Mouse (Mus musculus) MEL (cell line): Measurements from ENCODE around the gene Abhd15. TPM values are rescaled to one million over a fixed set of nuclear protein-coding genes. Genes with fewer than 3 reads are reported as not detected.
A peak's percentile ranks its signal among the peaks of the same experiment; 100 is the strongest.

Experiments used
- DNase-seq: peaks from one replicate; pipeline ENCODE4 v3.0.0; 2011; ENCODE audit warnings: low read depth, low spot score
- H3K27ac ChIP-seq: 2 replicates; pipeline ENCODE4 v1.5.1; 2012; ENCODE audit warnings: low read depth, mild to moderate bottlenecking, control low read depth, low read length, moderate library complexity; ENCODE audit not compliant: control insufficient read depth
- H3K27me3 ChIP-seq, 2 experiments: fragments of 150-350 bp in 1 of 2; sonication (generic) in 1 of 2; 2 replicates each; pipeline ENCODE4 v1.6.1; 2012; ENCODE audit warnings: low read length in 2 of 2, mild to moderate bottlenecking in 2 of 2, improper control_type of control experiment in 1 of 2, moderate library complexity in 1 of 2; ENCODE audit not compliant: insufficient read depth in 2 of 2, control insufficient read depth in 1 of 2
- H3K36me3 ChIP-seq, 2 experiments: 2 replicates each; pipeline ENCODE4 v1.6.1; 2012 to 2014; ENCODE audit warnings: low read length in 2 of 2, improper control_type of control experiment in 1 of 2, inconsistent platforms in 1 of 2, mild to moderate bottlenecking in 1 of 2; ENCODE audit not compliant: insufficient read depth in 2 of 2, control insufficient read depth in 1 of 2
- H3K4me1 ChIP-seq, 2 experiments: fragments of 150-350 bp in 1 of 2; sonication (generic) in 1 of 2; 2 replicates each; pipeline ENCODE4 v1.6.1; 2012; ENCODE audit warnings: low read length in 2 of 2, improper control_type of control experiment in 1 of 2, mild to moderate bottlenecking in 1 of 2; ENCODE audit not compliant: insufficient read depth in 2 of 2, control insufficient read depth in 1 of 2
- H3K4me3 ChIP-seq, 2 experiments: fragments of 150-350 bp in 1 of 2; sonication (generic) in 1 of 2; 2 replicates each; pipeline ENCODE4 v1.5.1; 2012; ENCODE audit warnings: low read depth in 2 of 2, low read length in 2 of 2, mild to moderate bottlenecking in 2 of 2, moderate library complexity in 2 of 2, control low read depth in 1 of 2, improper control_type of control experiment in 1 of 2; ENCODE audit not compliant: control insufficient read depth in 1 of 2, insufficient read depth in 1 of 2
- H3K79me2 ChIP-seq: 2 replicates; pipeline ENCODE4 v1.6.1; 2012; ENCODE audit warnings: mild to moderate bottlenecking, low read length, moderate library complexity; ENCODE audit not compliant: control insufficient read depth, poor library complexity, insufficient read depth
- H3K9ac ChIP-seq: 2 replicates; pipeline ENCODE4 v1.6.1; 2012; ENCODE audit warnings: low read depth, mild to moderate bottlenecking, control low read depth, low read length, moderate library complexity; ENCODE audit not compliant: control insufficient read depth, poor library complexity, severe bottlenecking
- H3K9me3 ChIP-seq: fragments of 150-350 bp; sonication (generic); replicated peaks from 2 replicates; pipeline ENCODE4 v1.6.1; 2012; ENCODE audit warnings: mild to moderate bottlenecking, low read length, improper control_type of control experiment, moderate library complexity; ENCODE audit not compliant: insufficient read depth
- CHD1 ChIP-seq: IDR thresholded peaks from 2 replicates; pipeline ENCODE4 v1.6.1; 2012; ENCODE audit warnings: low read depth, mild to moderate bottlenecking, inconsistent platforms, low read length, improper control_type of control experiment
- CTCF ChIP-seq, 3 experiments: IDR thresholded peaks in 2 of 3; conservative IDR thresholded peaks in 1 of 3; 2 replicates each; pipeline ENCODE4 v1.5.1; 2011 to 2012; ENCODE audit warnings: low read length in 3 of 3, low read depth in 2 of 3, mild to moderate bottlenecking in 2 of 3, improper control_type of control experiment in 1 of 3, inconsistent platforms in 1 of 3, mixed read lengths in 1 of 3, moderate library complexity in 1 of 3; ENCODE audit not compliant: control insufficient read depth in 1 of 3, insufficient read depth in 1 of 3, poor library complexity in 1 of 3, severe bottlenecking in 1 of 3
- E2F4 ChIP-seq: IDR thresholded peaks from 2 replicates; pipeline ENCODE4 v1.6.1; 2011; ENCODE audit warnings: low read depth, low read length, improper control_type of control experiment, borderline replicate concordance
- EP300 ChIP-seq, 2 experiments: IDR thresholded peaks; 2 replicates each; pipeline ENCODE4 v1.6.1; 2011; ENCODE audit warnings: improper control_type of control experiment in 2 of 2, low read length in 2 of 2, low read depth in 1 of 2, mild to moderate bottlenecking in 1 of 2
- GATA1 ChIP-seq: IDR thresholded peaks from 2 replicates; pipeline ENCODE4 v1.6.1; 2011; ENCODE audit warnings: low read depth, low read length, improper control_type of control experiment
- HCFC1 ChIP-seq: IDR thresholded peaks from 2 replicates; pipeline ENCODE4 v1.6.1; 2012; ENCODE audit warnings: low read depth, mild to moderate bottlenecking, inconsistent platforms, low read length, improper control_type of control experiment, moderate library complexity
- JUND ChIP-seq: IDR thresholded peaks from 2 replicates; pipeline ENCODE4 v1.6.1; 2011; ENCODE audit warnings: low read depth, mild to moderate bottlenecking, improper control_type of control experiment, low read length
- KAT2A ChIP-seq: conservative IDR thresholded peaks from 2 replicates; pipeline ENCODE4 v1.6.1; 2012; ENCODE audit warnings: low read depth, low read length, improper control_type of control experiment, inconsistent platforms
- MAX ChIP-seq: IDR thresholded peaks from 2 replicates; pipeline ENCODE4 v1.6.1; 2011; ENCODE audit warnings: low read length, improper control_type of control experiment
- MAZ ChIP-seq: IDR thresholded peaks from 2 replicates; pipeline ENCODE4 v1.6.1; 2012; ENCODE audit warnings: low read depth, mild to moderate bottlenecking, inconsistent platforms, low read length, improper control_type of control experiment
- MEF2A ChIP-seq: IDR thresholded peaks from 2 replicates; pipeline ENCODE4 v1.6.1; 2014; ENCODE audit warnings: low read depth, mild to moderate bottlenecking, inconsistent platforms, low read length, improper control_type of control experiment; ENCODE audit not compliant: poor library complexity, insufficient replicate concordance, severe bottlenecking; ENCODE audit errors: extremely low read depth
- MXI1 ChIP-seq: IDR thresholded peaks from 2 replicates; pipeline ENCODE4 v1.6.1; 2011; ENCODE audit warnings: mild to moderate bottlenecking, low read depth, low read length, improper control_type of control experiment
- MYB ChIP-seq: IDR thresholded peaks from 2 replicates; pipeline ENCODE4 v1.6.1; 2011; ENCODE audit warnings: mild to moderate bottlenecking, low read depth, low read length, improper control_type of control experiment
- MYC ChIP-seq: IDR thresholded peaks from 2 replicates; pipeline ENCODE4 v1.6.1; 2011; ENCODE audit warnings: low read depth, mild to moderate bottlenecking, low read length, improper control_type of control experiment, moderate library complexity
- NRF1 ChIP-seq: IDR thresholded peaks from 2 replicates; pipeline ENCODE4 v1.6.1; 2014; ENCODE audit warnings: low read depth, mild to moderate bottlenecking, inconsistent platforms, low read length, improper control_type of control experiment, moderate library complexity; ENCODE audit not compliant: poor library complexity, insufficient read depth, severe bottlenecking
- POLR2A ChIP-seq, 2 experiments: IDR thresholded peaks; 2 replicates each; pipeline ENCODE4 v1.6.1; 2011 to 2012; ENCODE audit warnings: low read length in 2 of 2, mild to moderate bottlenecking in 2 of 2, control low read depth in 1 of 2, improper control_type of control experiment in 1 of 2, low read depth in 1 of 2, moderate library complexity in 1 of 2; ENCODE audit not compliant: control insufficient read depth in 1 of 2, insufficient read depth in 1 of 2, poor library complexity in 1 of 2
- POLR2AphosphoS2 ChIP-seq: IDR thresholded peaks from 2 replicates; pipeline ENCODE4 v1.6.1; 2011; ENCODE audit warnings: low read length, improper control_type of control experiment
- RAD21 ChIP-seq: IDR thresholded peaks from 2 replicates; pipeline ENCODE4 v1.6.1; 2011; ENCODE audit warnings: mild to moderate bottlenecking, low read depth, low read length, improper control_type of control experiment
- RCOR1 ChIP-seq: IDR thresholded peaks from 2 replicates; pipeline ENCODE4 v1.6.1; 2012; ENCODE audit warnings: low read depth, mild to moderate bottlenecking, inconsistent platforms, low read length, improper control_type of control experiment
- SIN3A ChIP-seq: IDR thresholded peaks from 2 replicates; pipeline ENCODE4 v1.6.1; 2012; ENCODE audit warnings: low read length, improper control_type of control experiment, inconsistent platforms
- SMC3 ChIP-seq: IDR thresholded peaks from 2 replicates; pipeline ENCODE4 v1.6.1; 2011; ENCODE audit warnings: low read depth, low read length, improper control_type of control experiment
- TAL1 ChIP-seq: IDR thresholded peaks from 2 replicates; pipeline ENCODE4 v1.6.1; 2012; ENCODE audit warnings: mild to moderate bottlenecking, inconsistent platforms, low read length, moderate library complexity, mixed read lengths
- TBP ChIP-seq: IDR thresholded peaks from 2 replicates; pipeline ENCODE4 v1.8.0; 2011; ENCODE audit warnings: low read depth, low read length, improper control_type of control experiment
- TCF12 ChIP-seq: IDR thresholded peaks from 2 replicates; pipeline ENCODE4 v1.6.1; 2014; ENCODE audit warnings: low read depth, mild to moderate bottlenecking, inconsistent platforms, low read length, improper control_type of control experiment, moderate library complexity
- UBTF ChIP-seq: IDR thresholded peaks from 2 replicates; pipeline ENCODE4 v1.6.1; 2012; ENCODE audit warnings: low read depth, mild to moderate bottlenecking, inconsistent platforms, low read length, improper control_type of control experiment, moderate library complexity, borderline replicate concordance; ENCODE audit not compliant: insufficient read depth
- USF1 ChIP-seq: IDR thresholded peaks from 2 replicates; pipeline ENCODE4 v1.6.1; 2014; ENCODE audit warnings: low read depth, mild to moderate bottlenecking, inconsistent platforms, low read length, improper control_type of control experiment, moderate library complexity
- ZKSCAN1 ChIP-seq: IDR thresholded peaks from 2 replicates; pipeline ENCODE4 v1.6.1; 2012; ENCODE audit warnings: low read depth, mild to moderate bottlenecking, inconsistent platforms, low read length, improper control_type of control experiment, moderate library complexity
- ZMIZ1 ChIP-seq: IDR thresholded peaks from 2 replicates; pipeline ENCODE4 v1.6.1; 2012; ENCODE audit warnings: low read depth, mild to moderate bottlenecking, inconsistent platforms, low read length, improper control_type of control experiment, moderate library complexity
- ZNF384 ChIP-seq: IDR thresholded peaks from 2 replicates; pipeline ENCODE4 v1.6.1; 2012; ENCODE audit warnings: low read depth, mild to moderate bottlenecking, inconsistent platforms, low read length, improper control_type of control experiment
- polyA plus RNA-seq, 2 experiments: library from polyadenylated mRNA; stranded (reverse) in 1 of 2; unstranded in 1 of 2; fragments of >175 nt in 1 of 2; fragments of >200 nt in 1 of 2; gene quantifications; 2 replicates each; pipeline versions ENCODE4 v1.2.1 to v1.2.4; 2012; ENCODE audit warnings: low replicate concordance in 2 of 2, low read depth in 1 of 2; ENCODE audit not compliant: insufficient read length in 2 of 2, insufficient read depth in 1 of 2, missing spikeins in 1 of 2
- total RNA-seq: library from RNA; depleted of rRNA; stranded (reverse); fragments of 300-350 nt; gene quantifications from 2 replicates; pipeline ENCODE4 v1.2.3, GENCODE M21; 2012

The Abhd15 gene
- total and polyA plus RNA-seq, 3 experiments, result 1.7 to 1.9 TPM; not detected in 1

DNA sequence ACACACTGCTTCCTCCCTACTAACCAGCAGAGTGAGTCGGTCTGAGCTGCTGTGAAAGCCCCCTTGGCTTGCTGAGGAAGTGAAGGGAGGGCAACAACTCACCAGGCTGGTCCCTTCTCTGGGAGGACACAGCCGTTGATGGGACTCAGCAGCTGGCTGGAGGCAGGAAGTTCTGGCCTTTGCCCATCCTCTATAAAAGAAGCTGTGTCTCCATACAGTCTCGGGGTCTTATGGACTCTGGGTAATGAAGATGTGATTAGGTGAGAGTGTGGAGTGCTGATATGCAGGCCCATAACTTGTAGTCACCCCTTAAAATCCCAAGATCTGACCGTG, 20.6 kb upstream of the Abhd15 start (continued):
- TF ChIP-seq MAZ (no peak), POLR2A (IDR thresholded peaks at IDR 0.05; ENCODE audit: control insufficient read depth in 1 of 2, insufficient read depth in 1 of 2, low read depth in 1 of 2, low read length in 2 of 2, poor library complexity in 1 of 2) (no peak), UBTF (no peak), TAL1 (no peak), HCFC1 (no peak)

DNA sequence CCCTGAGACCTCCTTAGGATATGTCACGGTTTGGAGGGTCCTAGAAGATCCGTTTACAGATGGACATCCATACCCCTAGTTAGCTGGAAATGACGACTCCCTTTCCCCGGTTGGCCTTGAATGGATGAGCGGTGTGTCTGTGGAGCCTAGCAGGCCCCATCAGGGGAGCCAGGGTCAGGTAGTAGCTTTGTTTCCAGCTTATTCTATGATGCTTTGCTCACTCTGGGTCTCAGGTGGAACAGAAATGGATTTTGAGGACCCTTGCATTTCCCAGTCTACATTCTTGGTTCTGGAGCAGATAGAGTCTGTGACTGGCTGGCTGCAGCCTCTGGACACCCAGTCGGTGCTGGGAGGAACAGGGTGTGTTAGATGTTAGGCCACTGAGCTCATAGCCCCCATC, 20.1 kb upstream of the Abhd15 start:
- no peak overlapping the region for H3K27ac ChIP-seq

DNA sequence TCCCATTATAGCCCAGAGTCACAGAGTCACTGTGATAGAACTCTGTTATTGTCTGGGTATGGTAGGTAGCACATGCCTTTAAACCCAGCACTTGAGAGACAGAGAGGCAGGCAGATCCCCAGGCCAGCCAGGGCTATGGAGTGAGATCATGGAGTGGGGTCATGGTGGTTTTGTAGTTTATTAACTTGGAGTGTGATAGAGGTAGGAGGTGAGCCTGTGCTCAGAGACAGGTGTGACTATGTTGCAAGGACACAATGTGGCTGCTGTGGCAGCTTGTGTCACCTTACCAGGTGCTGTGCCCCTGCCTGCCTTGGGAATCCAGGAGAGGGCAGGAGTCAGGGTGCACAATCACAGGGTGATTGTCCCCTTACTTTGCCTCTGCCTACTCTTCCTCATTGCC, 19.4 kb upstream of the Abhd15 start:
- Histone ChIP-seq H3K4me1 (peaks cover 2 to 14% of the 10 kb centered on the region in 2 experiments; a peak in 3 of 4 replicates), H3K36me3 (peaks cover 0 to 8% of the 10 kb centered on the region in 2 experiments; a peak in 3 of 4 replicates), H3K79me2 (peaks cover 50% of the 10 kb centered on the region), H3K9ac (no peak overlapping the region), H3K9me3 (no peaks in the 10 kb centered on the region), H3K4me3 (no peak overlapping the region), H3K27me3 (no peaks in the 10 kb centered on the region), H3K27ac (no peak overlapping the region)
- no peak for TF ChIP-seq KAT2A
- TF ChIP-seq JUND, result no peak
- no peak for TF ChIP-seq MYB
- TF ChIP-seq GATA1, result no peak
- TF ChIP-seq MYC, result no peak
- no peak for TF ChIP-seq CTCF (IDR thresholded peaks at IDR 0.05 in 2 of 3, conservative IDR thresholded peaks at IDR 0.05 in 1 of 3; ENCODE audit: control insufficient read depth in 1 of 3, insufficient read depth in 1 of 3, low read depth in 2 of 3, low read length in 3 of 3, poor library complexity in 1 of 3, severe bottlenecking in 1 of 3)
- TF ChIP-seq POLR2A (IDR thresholded peaks at IDR 0.05; ENCODE audit: control insufficient read depth in 1 of 2, insufficient read depth in 1 of 2, low read depth in 1 of 2, low read length in 2 of 2, poor library complexity in 1 of 2), result no peak
- no peak for TF ChIP-seq RAD21
- no peak for TF ChIP-seq ZNF384
- no peak for TF ChIP-seq NRF1
- no peak for TF ChIP-seq POLR2AphosphoS2
- no peak for TF ChIP-seq MAX
- no peak for TF ChIP-seq HCFC1
- no peak for TF ChIP-seq E2F4
- TF ChIP-seq TCF12, result no peak
- TF ChIP-seq SMC3, result no peak
- no peak for TF ChIP-seq TBP
- no peak for TF ChIP-seq EP300 (IDR thresholded peaks at IDR 0.05; ENCODE audit: low read depth in 1 of 2, low read length in 2 of 2)
- no peak for TF ChIP-seq MAZ
- no peak for TF ChIP-seq CHD1
- no peak for DNase-seq

More for the DNA sequence above, 20.1 kb upstream of the Abhd15 start:
- Histone ChIP-seq H3K9ac (no peak overlapping the region; the same call in 1 of the 2 replicates), H3K79me2 (peaks cover 50% of the 10 kb centered on the region), H3K36me3 (peaks cover 0 to 13% of the 10 kb centered on the region in 2 experiments; a peak in 3 of 4 replicates), H3K9me3 (no peaks in the 10 kb centered on the region), H3K27me3 (no peaks in the 10 kb centered on the region), H3K4me3 (peak overlapping the region in 1 of 2 experiments; percentile 57; a peak in 2 of 4 replicates), H3K4me1 (peaks cover 2 to 19% of the 10 kb centered on the region in 2 experiments; a peak in 3 of 4 replicates)
- no peak for DNase-seq
- TF ChIP-seq HCFC1 (no peak), MYC (no peak), RAD21 (no peak), MEF2A (no peak), MAX (no peak), RCOR1 (no peak), EP300 (IDR thresholded peaks at IDR 0.05; ENCODE audit: low read depth in 1 of 2, low read length in 2 of 2) (no peak), ZKSCAN1 (no peak), POLR2A (IDR thresholded peaks at IDR 0.05; ENCODE audit: control insufficient read depth in 1 of 2, insufficient read depth in 1 of 2, low read depth in 1 of 2, low read length in 2 of 2, poor library complexity in 1 of 2) (no peak), ZMIZ1 (no peak), SIN3A (no peak), NRF1 (no peak), USF1 (no peak), MXI1 (no peak), JUND (no peak)
